Mouse (Mus musculus) hindbrain, embryonic 14.5 days (tissue): ENCODE results near the gene Greb1. TPM values are rescaled to one million over a fixed set of nuclear protein-coding genes. Genes with fewer than 3 reads are reported as not detected.

Experiments used
- ATAC-seq: fragments of 200-750 bp; cut with Nextera tagmentation; 2 replicates; pipeline ENCODE4 v1.8.0; 2017; ENCODE audit warnings: moderate number of reproducible peaks, mild to moderate bottlenecking, moderate TSS enrichment, moderate library complexity; ENCODE audit not compliant: low FRiP score
- DNase-seq: peaks from one replicate; pipeline ENCODE4 v3.0.0-alpha.2; 2015; ENCODE audit warnings: low spot score
- H3K27ac ChIP-seq: fragments of 300-500 bp; sonication (generic); 2 replicates; pipeline ENCODE4 v1.5.1; 2014; ENCODE audit warnings: mild to moderate bottlenecking, moderate library complexity
- H3K27me3 ChIP-seq: fragments of 300-500 bp; sonication (generic); 2 replicates; pipeline ENCODE4 v1.6.1; 2014; ENCODE audit warnings: mild to moderate bottlenecking, low read length, mixed read lengths; ENCODE audit not compliant: control insufficient read depth, insufficient read depth
- H3K36me3 ChIP-seq: fragments of 300-500 bp; sonication (generic); replicated peaks from 2 replicates; pipeline ENCODE4 v1.6.1; 2014; ENCODE audit not compliant: control insufficient read depth, insufficient read depth
- H3K4me1 ChIP-seq: fragments of 300-500 bp; sonication (generic); replicated peaks from 2 replicates; pipeline ENCODE4 v1.6.1; 2014; ENCODE audit warnings: antibody characterized with exemption, low read length, mixed read lengths; ENCODE audit not compliant: control insufficient read depth, insufficient read depth
- H3K4me2 ChIP-seq: fragments of 300-500 bp; sonication (generic); replicated peaks from 2 replicates; pipeline ENCODE4 v1.6.1; 2014; ENCODE audit warnings: mild to moderate bottlenecking, moderate library complexity
- H3K4me3 ChIP-seq: fragments of 300-500 bp; sonication (generic); replicated peaks from 2 replicates; pipeline ENCODE4 v1.5.1; 2014; ENCODE audit warnings: mild to moderate bottlenecking, low read length
- H3K9ac ChIP-seq: fragments of 300-500 bp; sonication (generic); 2 replicates; pipeline ENCODE4 v1.6.1; 2014
- H3K9me3 ChIP-seq: fragments of 300-500 bp; sonication (generic); 2 replicates; pipeline ENCODE4 v1.6.1; 2016; ENCODE audit warnings: low read length; ENCODE audit not compliant: control insufficient read depth
- WGBS: fragments of 180-500 bp; shearing (Covaris S2); extraction: QIAGEN DNeasy Blood & Tissue Kit; methylation state at CpG from one replicate; pipeline ENCODE4 v1.1.7; 2014; 5-methylcytosine and 5-hydroxymethylcytosine counted together
- polyA plus RNA-seq: library from polyadenylated mRNA; unstranded; fragments of >200 nt; fragmentation: Nextera tagmentation; extraction: Ambion mirVana; gene quantifications from 2 replicates; pipeline ENCODE4 v1.2.1, GENCODE M21; 2014

Greb1 gene
- 0.88 and 1.4 TPM in 2 replicates for polyA plus RNA-seq

GRCm38 (mm10) chr12:16800259-16800958 is at the start of gene Greb1:
Gene Greb1 (minus strand): TSS chr12:16800886.
- under 1% methylated on average over 51 of the region's 53 CpGs for WGBS
- Histone ChIP-seq H3K27ac (no peak within 1 kb of the TSS), H3K4me1 (peaks cover 4% of the 10 kb centered on the region), H3K4me3 (peak within 1 kb of the TSS; percentile 54), H3K9me3 (no peaks in the 10 kb centered on the region), H3K36me3 (no peaks in the 10 kb centered on the region), H3K9ac (peak within 1 kb of the TSS; percentile 65), H3K4me2 (peak within 1 kb of the TSS; percentile 87), H3K27me3 (no peaks in the 10 kb centered on the region)
- peak; percentile 79 for ATAC-seq
- DNase-seq: peak; percentile 49

- 62% methylated on average over 2 of the region's 2 CpGs for WGBS
- H3K9me3 ChIP-seq: no peaks in the 10 kb centered on the region
- H3K27me3 ChIP-seq: no peaks in the 10 kb centered on the region
- no peak for DNase-seq
- no peak overlapping the region for H3K4me3 ChIP-seq
- no peak overlapping the region for H3K4me2 ChIP-seq
- no peak for ATAC-seq
- H3K36me3 ChIP-seq: no peaks in the 10 kb centered on the region
- no peaks in the 10 kb centered on the region for H3K4me1 ChIP-seq
- no peak overlapping the region for H3K27ac ChIP-seq
- no peak overlapping the region for H3K9ac ChIP-seq
These were observed 49.1 kb upstream of the Greb1 start for GRCm38 (mm10) chr12:16849821-16850220.

GRCm38 (mm10) chr12:16848501-16848900 is 47.8 kb upstream of the Greb1 start:
- Histone ChIP-seq H3K9me3 (no peaks in the 10 kb centered on the region), H3K27me3 (no peaks in the 10 kb centered on the region), H3K4me1 (no peaks in the 10 kb centered on the region), H3K36me3 (no peaks in the 10 kb centered on the region), H3K9ac (no peak overlapping the region), H3K27ac (no peak overlapping the region), H3K4me2 (no peak overlapping the region), H3K4me3 (no peak overlapping the region)
- 89% methylated on average over 2 of the region's 2 CpGs for WGBS
- ATAC-seq (no peak), DNase-seq (no peak)

GRCm38 (mm10) chr12:16847204-16847792 is 46.6 kb upstream of the Greb1 start:
- Histone ChIP-seq H3K4me1 (no peaks in the 10 kb centered on the region), H3K36me3 (no peaks in the 10 kb centered on the region), H3K27ac (no peak overlapping the region), H3K9me3 (no peaks in the 10 kb centered on the region), H3K4me2 (no peak overlapping the region), H3K9ac (no peak overlapping the region), H3K27me3 (no peaks in the 10 kb centered on the region), H3K4me3 (no peak overlapping the region)
- 82% methylated on average over 4 of the region's 4 CpGs for WGBS
- no peak for ATAC-seq
- no peak for DNase-seq

- H3K36me3 ChIP-seq: no peaks in the 10 kb centered on the region
- H3K27me3 ChIP-seq: no peaks in the 10 kb centered on the region
- no peak overlapping the region for H3K27ac ChIP-seq
- no peaks in the 10 kb centered on the region for H3K9me3 ChIP-seq
- ATAC-seq (no peak), DNase-seq (no peak)
- no peaks in the 10 kb centered on the region for H3K4me1 ChIP-seq
- H3K4me3 ChIP-seq: no peak overlapping the region
- H3K9ac ChIP-seq: no peak overlapping the region
- H3K4me2 ChIP-seq: no peak overlapping the region
- WGBS: 74% methylated on average over 12 of the region's 14 CpGs
These were observed 44.2 kb upstream of the Greb1 start for GRCm38 (mm10) chr12:16844623-16845592.

- Histone ChIP-seq H3K4me1 (no peaks in the 10 kb centered on the region), H3K27me3 (no peaks in the 10 kb centered on the region), H3K9me3 (no peaks in the 10 kb centered on the region), H3K36me3 (no peaks in the 10 kb centered on the region), H3K9ac (no peak overlapping the region), H3K4me2 (no peak overlapping the region), H3K27ac (no peak overlapping the region), H3K4me3 (no peak overlapping the region)
- 85% methylated on average over 8 of the region's 8 CpGs for WGBS
- no peak for ATAC-seq
- no peak for DNase-seq
These were observed 40.4 kb upstream of the Greb1 start for GRCm38 (mm10) chr12:16840842-16841782.

GRCm38 (mm10) chr12:16837766-16838165 is 37.1 kb upstream of the Greb1 start:
- H3K27ac ChIP-seq: no peak overlapping the region

GRCm38 (mm10) chr12:16836188-16836587 is 35.5 kb upstream of the Greb1 start:
- ATAC-seq (no peak), DNase-seq (no peak)
- 59% methylated on average over 9 of the region's 9 CpGs for WGBS
- Histone ChIP-seq H3K9me3 (no peaks in the 10 kb centered on the region), H3K36me3 (no peaks in the 10 kb centered on the region), H3K4me1 (no peaks in the 10 kb centered on the region), H3K4me3 (no peak overlapping the region), H3K9ac (no peak overlapping the region), H3K4me2 (no peak overlapping the region), H3K27me3 (no peaks in the 10 kb centered on the region), H3K27ac (no peak overlapping the region)

More at GRCm38 (mm10) chr12:16837766-16838165, 37.1 kb upstream of the Greb1 start:
- Histone ChIP-seq H3K9me3 (no peaks in the 10 kb centered on the region), H3K4me1 (no peaks in the 10 kb centered on the region), H3K9ac (no peak overlapping the region), H3K4me3 (no peak overlapping the region), H3K36me3 (no peaks in the 10 kb centered on the region), H3K4me2 (no peak overlapping the region), H3K27me3 (no peaks in the 10 kb centered on the region)
- ATAC-seq (no peak), DNase-seq (no peak)
- WGBS: 87% methylated on average over 4 of the region's 4 CpGs
